Mouse (Mus musculus): Measurements from ENCODE around the gene Izumo4. TPM values are rescaled to one million over a fixed set of nuclear protein-coding genes. Genes with fewer than 3 reads are reported as not detected.

Izumo4 gene
- polyA plus RNA-seq, 1 experiment from 2014 or later, result 24.9 TPM

DNA sequence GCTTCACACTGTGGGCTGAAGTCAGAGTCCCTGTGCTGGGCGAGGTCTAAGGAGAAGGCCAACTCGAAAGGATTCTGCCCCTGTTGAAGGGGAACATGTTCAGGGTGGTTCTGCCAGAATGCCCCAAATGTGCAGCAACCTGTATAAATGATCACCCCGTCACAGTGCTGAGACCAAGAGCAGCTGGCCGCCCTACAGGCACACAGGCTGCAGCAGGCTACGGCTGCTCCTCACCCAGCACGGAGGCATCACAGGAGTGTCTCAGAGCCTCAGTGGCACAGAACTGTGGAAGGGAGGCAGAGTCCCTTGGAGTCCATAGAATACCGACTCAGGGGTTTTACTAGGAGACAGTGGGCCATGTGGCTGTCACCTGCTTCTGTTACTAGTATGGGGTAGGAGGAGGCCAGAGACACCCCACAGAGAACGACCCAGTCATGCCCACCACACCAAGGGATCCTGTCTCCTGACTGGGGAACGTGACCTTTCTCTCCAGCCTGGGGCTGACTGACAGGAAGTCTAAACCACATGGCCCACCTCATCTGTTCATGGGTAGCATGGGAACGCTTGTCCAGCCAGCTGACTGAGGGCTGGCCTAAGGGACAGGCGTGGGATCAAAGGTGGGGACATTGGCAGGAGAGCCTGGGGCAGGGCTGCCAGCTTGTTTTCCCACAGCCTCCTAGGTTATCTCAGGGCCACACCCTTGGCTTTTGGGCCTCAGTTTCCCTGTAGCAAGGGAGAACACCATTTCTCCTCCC, 29.9 kb upstream of the Izumo4 start:
- H3K4me2 ChIP-seq (replicated peaks), result no peak overlapping the region
- peaks cover 68% of the 10 kb centered on the region for H3K36me3 ChIP-seq
- 90% methylated on average over 11 of the region's 11 CpGs for WGBS
- H3K9me3 ChIP-seq, result no peaks in the 10 kb centered on the region
- 0 out of 2 replicates have a peak overlapping the region, but pooled peaks have one; percentile 15 for H3K9ac ChIP-seq (replicated peaks)
- H3K27ac ChIP-seq (replicated peaks), result no peak overlapping the region
- H3K4me1 ChIP-seq, result peaks cover 35% of the 10 kb centered on the region
- no peak overlapping the region for H3K4me3 ChIP-seq
- H3K27me3 ChIP-seq, result no peaks in the 10 kb centered on the region
- no peak for ATAC-seq (ENCODE audit: low FRiP score, low read depth)

DNA sequence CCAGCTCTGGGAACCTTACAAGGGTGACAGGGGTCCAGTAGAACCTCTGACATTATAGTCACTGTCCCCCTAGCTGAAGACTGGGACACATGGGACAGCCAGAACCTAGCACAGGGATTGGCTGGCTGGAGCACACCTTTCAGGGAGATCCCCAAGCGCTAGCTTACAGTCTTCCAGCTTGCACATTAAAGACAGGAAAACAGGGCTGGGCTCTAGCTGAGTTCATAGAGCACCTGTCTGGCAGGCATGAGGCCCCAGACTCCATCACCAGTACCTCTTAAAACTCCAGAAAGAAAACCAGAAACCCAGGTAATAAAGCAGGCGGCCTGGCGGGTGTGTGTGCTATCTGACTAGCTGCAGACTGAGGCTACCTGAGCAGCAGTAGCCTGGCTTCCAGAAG, 28.3 kb upstream of the Izumo4 start:
- ATAC-seq (ENCODE audit: low FRiP score, low read depth), result no peak
- H3K9ac ChIP-seq (replicated peaks), result peak overlapping the region; percentile 50
- H3K27me3 ChIP-seq, result no peaks in the 10 kb centered on the region
- WGBS, result 100% methylated on average over 3 of the region's 3 CpGs
- H3K4me2 ChIP-seq (replicated peaks), result peak overlapping the region; percentile 94
- no peak overlapping the region for H3K27ac ChIP-seq (replicated peaks)
- H3K4me1 ChIP-seq, result peaks cover 51% of the 10 kb centered on the region
- H3K4me3 ChIP-seq, result peak overlapping the region; percentile 97
- H3K9me3 ChIP-seq, result no peaks in the 10 kb centered on the region
- H3K36me3 ChIP-seq, result peaks cover 52% of the 10 kb centered on the region

DNA sequence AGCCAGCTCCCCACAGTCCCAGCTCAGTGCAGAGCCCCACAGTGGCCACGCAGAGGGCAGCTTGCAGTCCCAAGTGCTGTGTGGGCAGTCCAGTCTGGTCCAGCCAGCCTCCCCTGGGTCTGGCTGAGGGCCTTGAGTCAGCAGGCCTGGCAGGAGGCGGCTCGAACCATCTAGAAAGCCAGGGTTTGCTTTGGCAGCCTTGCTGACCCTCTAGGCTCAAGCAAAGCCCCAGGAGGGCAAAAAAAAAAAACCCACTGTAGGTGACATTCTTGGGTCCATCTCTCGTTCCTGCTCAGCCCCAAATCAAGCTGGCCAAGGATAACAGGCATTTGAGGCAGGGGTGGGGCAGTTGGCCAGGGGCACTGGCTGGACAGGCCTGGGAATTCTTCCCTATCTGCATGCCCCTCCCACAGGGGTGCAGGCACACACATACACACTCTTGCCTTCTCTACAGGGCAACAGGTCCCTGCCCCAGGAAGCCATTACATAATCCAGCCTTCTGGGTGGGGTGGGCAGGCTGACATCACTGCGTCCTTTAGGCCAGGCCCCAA, 27.7 kb upstream of the Izumo4 start:
- H3K4me2 ChIP-seq (replicated peaks), result peak overlapping the region; percentile 94
- H3K27me3 ChIP-seq, result no peaks in the 10 kb centered on the region
- peaks cover 46% of the 10 kb centered on the region for H3K36me3 ChIP-seq
- H3K27ac ChIP-seq (replicated peaks), result no peak overlapping the region
- H3K9ac ChIP-seq (replicated peaks), result peak overlapping the region; percentile 98
- ATAC-seq (ENCODE audit: low FRiP score, low read depth), result no peak
- H3K9me3 ChIP-seq, result no peaks in the 10 kb centered on the region
- 68% methylated on average over 5 of the region's 5 CpGs for WGBS
- peaks cover 56% of the 10 kb centered on the region for H3K4me1 ChIP-seq
- peak overlapping the region; percentile 97 for H3K4me3 ChIP-seq

DNA sequence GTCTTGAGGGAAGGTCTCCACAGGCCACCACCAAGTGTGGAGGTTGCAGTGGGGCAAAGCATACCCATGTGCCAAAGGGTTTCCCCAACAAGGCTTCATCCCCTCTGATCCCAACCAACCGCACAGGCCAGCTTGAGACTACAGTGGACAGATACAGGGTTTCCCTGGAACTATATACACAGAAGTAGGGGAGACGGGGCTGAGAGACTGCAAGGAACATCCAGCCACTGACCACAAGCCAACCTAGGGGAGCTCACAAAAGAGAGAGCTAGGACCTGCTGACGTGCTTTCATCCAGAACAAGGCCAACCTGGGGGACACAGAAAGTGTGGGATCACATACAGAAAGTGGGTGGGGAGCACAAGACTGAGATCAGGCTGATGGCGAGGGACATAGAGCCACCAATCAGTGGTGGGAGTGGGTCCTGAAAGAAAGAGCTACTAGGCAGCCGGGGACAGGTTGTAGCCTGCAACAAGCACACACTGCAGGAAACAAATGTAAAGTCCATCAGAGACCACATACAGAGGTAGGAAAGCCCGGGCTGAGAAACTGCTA, 27.1 kb upstream of the Izumo4 start:
- ATAC-seq (ENCODE audit: low FRiP score, low read depth), result no peak
- Histone ChIP-seq H3K4me1 (peaks cover 58% of the 10 kb centered on the region), H3K27me3 (no peaks in the 10 kb centered on the region), H3K36me3 (peaks cover 40% of the 10 kb centered on the region), H3K4me3 (peak overlapping the region; percentile 97), H3K4me2 (replicated peaks) (peak overlapping the region; percentile 94), H3K9me3 (no peaks in the 10 kb centered on the region), H3K27ac (replicated peaks) (peak overlapping the region; percentile 80), H3K9ac (replicated peaks) (peak overlapping the region; percentile 98)
- WGBS, result 21% methylated on average over 6 of the region's 6 CpGs

DNA sequence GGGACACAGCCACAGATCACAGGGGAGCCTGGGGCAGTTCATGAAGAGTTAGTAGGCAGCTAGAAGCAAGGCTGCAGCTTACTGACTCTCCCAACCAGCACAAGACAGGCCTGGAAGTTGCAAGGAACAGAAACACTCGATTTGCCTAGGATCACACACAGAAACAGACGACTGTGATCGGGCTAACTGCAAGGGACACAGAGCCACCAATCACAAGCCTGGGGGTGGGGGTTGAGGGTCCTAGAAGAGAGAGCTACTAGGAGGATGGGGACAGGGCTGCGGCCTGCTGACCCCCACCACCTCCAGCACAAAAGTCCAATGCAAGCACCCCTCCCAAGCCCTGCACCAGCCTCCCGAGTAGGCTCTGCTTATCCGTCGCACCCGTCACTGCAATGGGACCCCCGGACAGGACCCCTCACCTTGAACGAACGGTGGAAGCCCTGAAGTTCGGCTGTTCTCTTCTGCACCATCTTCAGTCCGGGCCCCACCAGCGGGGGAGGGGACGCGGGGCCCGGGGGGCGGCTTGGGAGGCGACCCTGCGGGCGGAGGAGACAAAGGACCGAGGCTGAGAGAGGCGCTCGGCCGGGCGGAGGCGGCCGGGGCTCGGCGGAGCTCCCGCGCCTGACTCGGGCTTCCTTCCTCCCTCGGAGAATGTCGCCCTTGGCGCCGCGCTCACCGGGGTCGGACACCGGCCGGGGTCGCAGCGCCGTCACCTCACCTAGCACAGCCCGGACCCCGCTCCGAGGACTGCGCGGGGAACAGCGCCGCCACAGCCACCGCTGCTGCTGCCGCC, 26.4 kb upstream of the Izumo4 start:
- 0% methylated on average over 39 of the region's 54 CpGs for WGBS
- H3K4me1 ChIP-seq, result peaks cover 58% of the 10 kb centered on the region

DNA sequence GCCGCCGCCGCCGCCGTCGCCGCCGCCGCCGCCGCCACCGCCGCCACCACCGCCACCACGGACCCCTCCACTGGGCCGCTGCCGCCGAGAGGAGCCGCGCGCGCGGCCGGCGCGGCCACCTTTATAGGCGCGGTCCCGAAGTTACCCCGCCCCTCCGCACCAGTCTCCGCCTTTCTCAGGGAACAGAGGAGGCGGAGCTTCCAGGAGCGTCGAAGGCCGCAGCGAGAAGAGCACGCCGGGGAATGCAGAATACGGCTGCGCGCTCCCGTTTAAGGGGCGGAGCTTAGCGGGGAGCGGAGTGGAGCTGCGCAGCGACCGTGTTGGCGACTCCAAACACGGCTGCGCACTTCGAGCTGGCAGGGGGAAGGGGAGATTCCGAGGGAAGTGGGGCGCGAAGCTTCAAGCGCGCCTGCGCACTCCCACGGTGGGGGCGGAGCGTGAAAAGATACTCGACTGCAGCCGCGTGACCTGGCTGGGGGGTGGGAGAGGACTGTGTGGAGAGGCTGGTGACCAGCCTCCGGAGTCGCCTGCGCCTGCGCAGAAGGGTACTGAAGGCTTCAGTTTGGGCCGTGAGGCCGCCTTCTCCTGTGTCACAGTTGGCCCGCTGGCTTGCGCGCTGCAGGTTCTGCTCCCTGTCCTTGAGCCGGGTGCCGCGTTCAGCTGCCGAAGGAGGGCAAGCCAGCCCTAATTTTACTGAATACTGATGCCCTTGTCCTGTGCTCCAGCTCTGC, 25.6 kb upstream of the Izumo4 start:
- Histone ChIP-seq H3K4me3 (peak overlapping the region; percentile 97), H3K9ac (replicated peaks) (peak overlapping the region; percentile 98), H3K27me3 (no peaks in the 10 kb centered on the region), H3K27ac (replicated peaks) (peak overlapping the region; percentile 95), H3K9me3 (no peaks in the 10 kb centered on the region), H3K4me2 (replicated peaks) (peak overlapping the region; percentile 94), H3K36me3 (peaks cover 25% of the 10 kb centered on the region), H3K4me1 (peaks cover 58% of the 10 kb centered on the region)
- under 1% methylated on average over 46 of the region's 78 CpGs for WGBS
- ATAC-seq (ENCODE audit: low FRiP score, low read depth), result peak; percentile 90

More for the DNA sequence above, 26.4 kb upstream of the Izumo4 start:
- Histone ChIP-seq H3K27me3 (no peaks in the 10 kb centered on the region), H3K27ac (replicated peaks) (peak overlapping the region; percentile 80), H3K9me3 (no peaks in the 10 kb centered on the region), H3K36me3 (peaks cover 33% of the 10 kb centered on the region), H3K9ac (replicated peaks) (peak overlapping the region; percentile 98), H3K4me3 (peak overlapping the region; percentile 97), H3K4me2 (replicated peaks) (peak overlapping the region; percentile 94)
- peak; percentile 17 for ATAC-seq (ENCODE audit: low FRiP score, low read depth)

DNA sequence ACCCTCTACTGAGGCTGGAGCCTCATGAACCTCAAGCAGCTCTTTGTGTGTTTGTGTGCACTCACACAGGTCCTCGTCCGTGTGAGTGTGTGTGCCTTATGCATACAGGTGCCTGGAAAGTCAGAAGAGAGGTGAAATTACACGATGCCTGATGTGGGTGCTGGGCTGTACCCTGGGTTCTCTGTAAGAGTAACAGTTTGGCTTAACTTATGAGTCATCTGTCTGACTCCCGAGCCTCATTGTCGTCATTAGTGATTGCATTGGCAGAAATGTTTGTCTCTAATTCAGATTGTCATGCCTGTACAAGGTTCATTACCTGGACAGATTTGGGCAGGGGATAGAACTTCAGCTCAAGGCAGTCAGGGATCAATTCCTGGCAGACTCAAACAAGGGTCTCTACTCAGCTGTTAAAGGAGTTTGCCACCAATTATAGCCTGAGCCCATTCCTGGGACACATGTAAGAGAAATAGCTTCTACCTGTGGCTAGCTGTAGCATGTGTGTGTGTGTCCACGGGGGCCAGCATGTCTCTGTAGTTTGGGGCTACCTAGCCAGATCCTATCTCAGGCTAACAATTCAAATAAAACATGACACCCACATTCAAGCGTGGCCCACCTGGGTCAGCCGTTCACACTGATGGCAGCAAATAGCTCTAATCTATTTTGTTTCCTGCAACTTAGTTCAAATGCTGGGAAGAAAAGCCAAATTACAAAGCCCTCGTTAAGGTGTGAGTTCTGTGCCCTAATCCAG, 24.7 kb upstream of the Izumo4 start:
- Histone ChIP-seq H3K36me3 (peaks cover 16% of the 10 kb centered on the region), H3K27me3 (no peaks in the 10 kb centered on the region), H3K4me2 (replicated peaks) (peak overlapping the region; percentile 94), H3K9me3 (no peaks in the 10 kb centered on the region), H3K4me1 (peaks cover 54% of the 10 kb centered on the region), H3K27ac (replicated peaks) (peak overlapping the region; percentile 95), H3K4me3 (peak overlapping the region; percentile 97), H3K9ac (replicated peaks) (peak overlapping the region; percentile 77)
- WGBS, result 45% methylated on average over 9 of the region's 9 CpGs
- ATAC-seq (ENCODE audit: low FRiP score, low read depth), result no peak; the same call in 1 of the 2 replicates

DNA sequence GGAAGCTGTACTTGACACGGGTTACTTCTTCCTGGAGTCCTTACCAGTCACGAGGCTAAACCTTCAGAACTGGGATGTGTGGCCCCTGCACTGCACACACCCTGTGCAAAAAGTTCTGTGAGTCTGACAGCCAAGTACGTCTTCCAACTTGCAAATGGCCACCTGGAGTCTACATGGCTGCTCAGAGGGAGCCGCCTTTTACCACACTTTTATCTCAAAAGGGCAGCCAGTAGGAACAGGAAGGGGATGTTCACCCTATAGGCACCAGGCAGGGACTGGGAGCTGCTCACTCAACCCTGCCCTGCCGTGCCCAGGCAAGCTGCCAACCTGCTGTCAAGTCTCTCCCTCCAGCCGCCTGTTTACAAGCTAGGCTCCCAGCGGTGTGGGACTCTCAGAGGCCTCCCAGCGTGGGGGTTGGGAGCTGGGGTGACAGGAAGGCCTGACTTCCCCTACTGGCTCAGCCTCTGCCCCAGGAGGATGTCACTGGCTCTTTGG, 24.0 kb upstream of the Izumo4 start, which contains the start of gene Mknk2:
Gene Mknk2, minus strand, starts transcription at position 171 of the 495 bp plus-strand sequence.
- Histone ChIP-seq H3K9me3 (no peaks in the 10 kb centered on the region), H3K4me2 (replicated peaks) (peak within 1 kb of the TSS; percentile 94), H3K4me1 (peaks cover 49% of the 10 kb centered on the region), H3K36me3 (peaks cover 12% of the 10 kb centered on the region; the same call in 1 of the 2 replicates), H3K27me3 (no peaks in the 10 kb centered on the region), H3K4me3 (peak within 1 kb of the TSS; percentile 97), H3K9ac (replicated peaks) (peak within 1 kb of the TSS; percentile 77), H3K27ac (replicated peaks) (peak within 1 kb of the TSS; percentile 95)
- no peak for ATAC-seq (ENCODE audit: low FRiP score, low read depth)
- WGBS, result 41% methylated on average over 8 of the region's 8 CpGs

DNA sequence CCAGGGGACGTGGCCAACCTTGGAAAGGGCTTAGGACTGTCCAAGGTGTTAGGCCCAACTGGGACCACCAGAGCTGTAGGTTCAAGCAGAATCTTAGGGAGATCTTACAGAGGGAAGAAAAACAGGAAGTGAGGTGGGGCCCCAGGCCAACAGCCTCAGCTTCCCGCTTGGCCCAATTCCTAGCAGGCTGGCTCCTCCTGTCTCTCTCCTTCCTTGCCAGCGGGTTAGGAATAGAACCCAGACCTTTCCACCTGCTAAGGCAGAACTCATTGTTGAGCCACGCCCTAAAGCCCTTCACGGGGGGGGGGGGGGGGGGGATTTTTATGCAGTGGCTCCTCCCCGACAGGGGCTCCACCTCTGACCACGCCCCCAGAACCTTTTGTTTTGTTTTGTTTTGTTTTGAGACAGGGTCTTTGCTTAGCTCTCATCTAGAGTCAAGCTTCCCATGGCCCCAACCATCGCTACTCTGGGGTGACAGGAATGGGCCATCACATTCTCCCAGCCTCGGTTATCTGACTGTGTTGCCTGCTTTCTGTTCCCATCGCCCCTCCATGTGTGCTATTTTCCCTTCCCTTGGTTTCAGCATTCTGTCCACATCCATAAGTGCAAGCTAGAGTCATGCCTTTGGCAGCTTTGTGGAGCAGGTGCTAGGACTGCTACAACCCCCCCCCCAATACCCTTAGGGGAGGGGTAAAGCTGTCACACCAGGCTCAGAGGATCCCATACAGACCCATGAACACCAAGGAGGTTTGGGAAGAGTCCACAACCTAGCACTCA, 23.2 kb upstream of the Izumo4 start:
- 53% methylated on average over 9 of the region's 10 CpGs for WGBS
- peaks cover 41% of the 10 kb centered on the region for H3K4me1 ChIP-seq
- H3K9me3 ChIP-seq, result no peaks in the 10 kb centered on the region
- H3K27ac ChIP-seq (replicated peaks), result peak overlapping the region; percentile 95
- 0 out of 2 replicates have a peak overlapping the region, but pooled peaks have one; percentile 77 for H3K9ac ChIP-seq (replicated peaks)
- no peaks in the 10 kb centered on the region for H3K27me3 ChIP-seq
- peak overlapping the region; percentile 94; the same call in 1 of the 2 replicates for H3K4me2 ChIP-seq (replicated peaks)
- H3K4me3 ChIP-seq, result no peak overlapping the region
- ATAC-seq (ENCODE audit: low FRiP score, low read depth), result no peak
- peaks cover 12% of the 10 kb centered on the region; the same call in 1 of the 2 replicates for H3K36me3 ChIP-seq
